Mouse (Mus musculus): ENCODE measurements around the gene Ang2. TPM values are rescaled to one million over a fixed set of nuclear protein-coding genes. Genes with fewer than 3 reads are reported as not detected.

Gene Ang2
- polyA plus RNA-seq, 1 experiment from 2014 or later: not detected

GRCm38 (mm10) chr14:51148006-51148405 is 50.9 kb downstream of the Ang2 start:
- H3K27me3 ChIP-seq: no peaks in the 10 kb centered on the region
- no peak overlapping the region for H3K9ac ChIP-seq
- ATAC-seq (ENCODE audit: insufficient number of reproducible peaks, insufficient read depth, low FRiP score, low TSS enrichment, low read depth): no peak
- no peaks in the 10 kb centered on the region for H3K4me1 ChIP-seq
- no peak overlapping the region for H3K4me2 ChIP-seq
- no peaks in the 10 kb centered on the region for H3K36me3 ChIP-seq
- 81% methylated on average over 3 of the region's 3 CpGs for WGBS
- no peaks in the 10 kb centered on the region for H3K9me3 ChIP-seq
- no peak overlapping the region for H3K27ac ChIP-seq
- H3K4me3 ChIP-seq: no peak overlapping the region

DNA sequence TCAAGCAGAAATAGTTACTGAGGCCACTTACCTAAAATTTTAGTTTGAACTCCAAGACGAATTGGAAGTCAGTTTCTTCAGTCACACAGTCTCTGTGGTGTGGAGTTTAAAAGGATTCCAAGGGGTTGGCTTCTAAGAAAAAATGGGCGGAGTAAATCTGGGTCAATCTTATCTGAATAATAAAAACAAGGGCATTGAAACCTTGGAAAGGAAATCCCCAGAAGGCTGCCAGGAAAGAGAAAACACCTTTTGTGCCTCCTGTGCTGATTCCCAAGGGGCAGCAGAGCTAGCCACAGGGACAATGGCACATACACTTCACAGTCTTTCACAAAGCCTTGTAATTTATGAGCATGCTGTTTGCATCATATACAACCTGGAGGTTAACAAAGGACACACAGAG is 52.3 kb downstream of the Ang2 start, which contains the start of gene Rnase1:
TSS of gene Rnase1 (minus strand) at position 101 of the 400 bp plus-strand sequence.
- Histone ChIP-seq H3K4me3 (no peak within 1 kb of the TSS), H3K4me2 (no peak within 1 kb of the TSS), H3K9me3 (no peaks in the 10 kb centered on the region), H3K36me3 (no peaks in the 10 kb centered on the region), H3K4me1 (no peaks in the 10 kb centered on the region), H3K27ac (no peak within 1 kb of the TSS), H3K9ac (no peak within 1 kb of the TSS), H3K27me3 (no peaks in the 10 kb centered on the region)
- WGBS: 51% methylated on average over 2 of the region's 2 CpGs
- ATAC-seq (ENCODE audit: insufficient number of reproducible peaks, insufficient read depth, low FRiP score, low TSS enrichment, low read depth): no peak

DNA sequence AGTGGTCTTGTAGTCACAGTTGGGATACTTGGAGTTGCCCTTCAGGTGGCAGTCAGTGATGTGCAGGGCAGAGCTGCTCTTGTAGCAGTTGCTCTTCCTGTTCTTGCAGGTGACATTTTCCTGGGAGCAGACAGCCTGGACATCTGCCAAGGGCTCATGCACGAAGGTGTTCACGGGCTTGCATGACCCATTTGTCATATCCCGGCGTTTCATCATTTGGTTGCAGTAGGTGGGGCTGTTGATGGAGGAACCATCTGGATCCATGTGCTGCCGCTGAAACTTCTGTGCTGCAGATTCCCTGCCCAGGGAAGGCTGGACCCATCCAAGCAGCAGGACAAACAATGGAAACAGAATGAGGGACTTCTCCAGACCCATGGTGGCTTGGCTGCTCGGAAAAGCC is 53.4 kb downstream of the Ang2 start:
- H3K9ac ChIP-seq: no peak overlapping the region
- H3K27me3 ChIP-seq: no peaks in the 10 kb centered on the region
- ATAC-seq (ENCODE audit: insufficient number of reproducible peaks, insufficient read depth, low FRiP score, low TSS enrichment, low read depth): no peak
- H3K4me1 ChIP-seq: no peaks in the 10 kb centered on the region
- no peak overlapping the region for H3K4me2 ChIP-seq
- H3K9me3 ChIP-seq: no peaks in the 10 kb centered on the region
- WGBS: 83% methylated on average over 6 of the region's 6 CpGs
- no peak overlapping the region for H3K27ac ChIP-seq
- no peak overlapping the region for H3K4me3 ChIP-seq
- H3K36me3 ChIP-seq: no peaks in the 10 kb centered on the region

Other genes starting within 250 kb of the Ang2 start
- gene Pnp2, start 243.2 kb downstream of the Ang2 start, polyA plus RNA-seq (2015; fragmentation: Nextera tagmentation; extraction: Ambion mirVana): 0.39 and 0.65 TPM in 2 replicates
- 0.18 and 0.29 TPM in 2 replicates for gene Rnase10, start 191.4 kb downstream of the Ang2 start, polyA plus RNA-seq (2015; fragmentation: Nextera tagmentation; extraction: Ambion mirVana)
- not detected in 2 replicates for gene Rnase9, start 157.3 kb downstream of the Ang2 start, polyA plus RNA-seq (2015; fragmentation: Nextera tagmentation; extraction: Ambion mirVana)
- not detected in 2 replicates for gene Rnase11, start 149.0 kb downstream of the Ang2 start, polyA plus RNA-seq (2015; fragmentation: Nextera tagmentation; extraction: Ambion mirVana)
- not detected in 2 replicates for gene Rnase12, start 141.5 kb downstream of the Ang2 start, polyA plus RNA-seq (2015; fragmentation: Nextera tagmentation; extraction: Ambion mirVana)
- gene Olfr750, start 124.7 kb downstream of the Ang2 start, polyA plus RNA-seq (2015; fragmentation: Nextera tagmentation; extraction: Ambion mirVana): not detected in 2 replicates
- gene Rnase4, start 108.1 kb downstream of the Ang2 start, polyA plus RNA-seq (2015; fragmentation: Nextera tagmentation; extraction: Ambion mirVana): 27.4 and 27.6 TPM in 2 replicates
- 4.6 and 5.7 TPM in 2 replicates for gene Ang, start 108.0 kb downstream of the Ang2 start, polyA plus RNA-seq (2015; fragmentation: Nextera tagmentation; extraction: Ambion mirVana)
- not detected in 2 replicates for gene Eddm3b, start 84.7 kb downstream of the Ang2 start, polyA plus RNA-seq (2015; fragmentation: Nextera tagmentation; extraction: Ambion mirVana)
- 0.50 and 0.56 TPM in 2 replicates for gene Rnase6, start 75.2 kb downstream of the Ang2 start, polyA plus RNA-seq (2015; fragmentation: Nextera tagmentation; extraction: Ambion mirVana)
- 0.28 TPM in 1 of 2 replicates, not detected in the other for gene Rnase1, start 52.4 kb downstream of the Ang2 start, polyA plus RNA-seq (2015; fragmentation: Nextera tagmentation; extraction: Ambion mirVana)
- not detected in 2 replicates for gene Rnase2b, start 36.9 kb downstream of the Ang2 start, polyA plus RNA-seq (2015; fragmentation: Nextera tagmentation; extraction: Ambion mirVana)
- gene Ear14, start 4.2 kb upstream of the Ang2 start, polyA plus RNA-seq (2015; fragmentation: Nextera tagmentation; extraction: Ambion mirVana): not detected in 2 replicates
- gene Rnase2a, start 57.0 kb upstream of the Ang2 start, polyA plus RNA-seq (2015; fragmentation: Nextera tagmentation; extraction: Ambion mirVana): not detected in 2 replicates
- not detected in 2 replicates for gene Gm7247, start 162.6 kb upstream of the Ang2 start, polyA plus RNA-seq (2015; fragmentation: Nextera tagmentation; extraction: Ambion mirVana)
- gene Vmn2r88, start 211.7 kb upstream of the Ang2 start, polyA plus RNA-seq (2015; fragmentation: Nextera tagmentation; extraction: Ambion mirVana): not detected in 2 replicates